Mouse (Mus musculus): ENCODE data around the gene Taar1.

GRCm38 (mm10) chr10:23880695-23881094, 39.5 kb upstream of the Taar1 start:
- TF ChIP-seq CTCF (IDR thresholded peaks at IDR 0.05; ENCODE audit: borderline replicate concordance, extremely low read depth, insufficient read depth, insufficient read length), result peak; percentile 16; the same call in 1 of the 2 replicates
- TF ChIP-seq POLR2A (IDR thresholded peaks at IDR 0.05; ENCODE audit: borderline replicate concordance, extremely low read depth, insufficient read depth, insufficient read length, poor library complexity, severe bottlenecking), result no peak

Measured in brain, embryonic 14.5 days (tissue).